In the genomic region with DNA sequence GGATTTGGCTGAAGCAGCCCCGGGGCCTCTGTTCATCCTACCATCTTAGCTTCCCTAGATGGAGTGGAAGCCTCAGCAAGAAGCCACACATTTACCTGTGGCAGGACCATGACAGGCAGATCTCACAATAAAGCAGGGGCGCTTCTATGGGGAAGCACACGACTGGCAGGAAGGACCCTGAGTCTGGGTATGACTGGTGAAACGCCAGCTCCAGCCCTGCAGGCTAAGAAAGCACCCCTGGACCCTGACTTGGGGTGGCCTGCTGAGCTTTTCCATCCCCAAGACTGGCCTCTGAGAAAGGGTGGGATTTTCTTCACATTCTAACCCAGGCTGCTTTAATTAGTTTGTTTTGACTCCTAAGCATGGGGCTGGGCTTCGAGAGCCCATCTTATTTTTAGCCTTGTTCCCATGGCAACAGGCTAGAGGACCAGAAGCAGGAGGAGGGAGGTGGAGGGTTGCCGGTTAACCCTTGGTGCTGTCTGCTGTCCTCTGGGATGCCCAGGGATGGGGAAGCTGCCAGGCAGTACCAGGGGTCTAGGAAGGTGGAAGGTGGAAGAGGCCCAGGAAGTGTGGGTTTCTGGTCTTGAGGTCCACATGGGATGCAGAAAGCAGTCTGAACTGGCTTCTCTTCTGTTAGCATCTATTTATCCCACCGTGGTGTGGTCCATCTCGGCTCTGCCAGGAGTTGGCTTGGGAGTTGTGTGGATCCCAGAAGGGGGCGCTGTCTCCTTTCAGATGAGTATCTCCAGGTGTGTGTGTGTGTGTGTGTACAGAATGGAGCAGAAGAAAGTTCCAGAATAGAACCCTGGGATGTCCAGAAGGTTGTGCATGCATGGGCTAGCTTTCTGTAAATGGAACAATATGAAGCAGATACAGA, we compare ENCODE assay signal across 9 mouse cellular contexts.
DNase-seq lines count a peak whose midpoint lies in the region; ATAC-seq and TF ChIP-seq lines count a peak whose summit lies in the region.
"Had no signal": no experiment of that assay in that cellular context is flagged by ENCODE, and none has a peak within 500 bp of the region (broad histone marks: within the 10 kb centered on the region; RNA-seq: fewer than 3 reads in every experiment).

No protein-coding gene starts in this region.

- H3K36me3 ChIP-seq in liver, postnatal 0 days (replicated peaks; ENCODE audit: insufficient read depth, low read length): no peaks in the 10 kb centered on the region
- H3K36me3 ChIP-seq: stomach, embryonic 15.5 days had no signal

- 28% methylated on average over 9 of the region's 9 CpGs for WGBS in liver, postnatal 0 days (ENCODE audit: insufficient replicate concordance)

- no peak overlapping the region for H3K4me2 ChIP-seq in liver, postnatal 0 days (ENCODE audit: low read depth, low read length)
- H3K4me2 ChIP-seq: stomach, embryonic 15.5 days had no signal

- no peak overlapping the region for H3K27ac ChIP-seq in liver, postnatal 0 days (ENCODE audit: low read depth)
- H3K27ac ChIP-seq: stomach, embryonic 15.5 days had no signal

- ATAC-seq in liver, postnatal 0 days: peak; percentile 53; the same call in 1 of the 2 replicates

- TF ChIP-seq CTCF in liver, postnatal 0 days (IDR thresholded peaks at IDR 0.05; ENCODE audit: low read depth): peak; percentile 76

- TF ChIP-seq EP300 in liver, postnatal 0 days (IDR thresholded peaks at IDR 0.05; ENCODE audit: low read depth): no peak

- H3K4me1 ChIP-seq in liver, postnatal 0 days (ENCODE audit: insufficient read depth): peaks cover 3% of the 10 kb centered on the region; the same call in 1 of the 2 replicates

- no peaks in the 10 kb centered on the region for H3K9me3 ChIP-seq in liver, postnatal 0 days (ENCODE audit: low read length)
- H3K9me3 ChIP-seq: stomach, embryonic 15.5 days had no signal

- H3K27me3 ChIP-seq in liver, postnatal 0 days (ENCODE audit: insufficient read depth, low read length): no peaks in the 10 kb centered on the region
- H3K27me3 ChIP-seq: stomach, embryonic 15.5 days had no signal

- no peak overlapping the region for H3K4me3 ChIP-seq in liver, postnatal 0 days (ENCODE audit: low read depth, low read length)
- H3K4me3 ChIP-seq: stomach, embryonic 15.5 days had no signal

- peak; percentile 63 for DNase-seq in A20 (ENCODE audit: low read depth, low spot score)
- DNase-seq in R1 (ENCODE audit: low read depth, low spot score): peak; percentile 75
- DNase-seq in embryo, embryonic 11 days: peak; percentile 84
- DNase-seq in gastrocnemius, postnatal 4 days (ENCODE audit: low spot score in 2 of 2): peak; percentile 47 to 71
- DNase-seq in kidney, postnatal 10 days: peak; percentile 87
- peak; percentile 75 for DNase-seq in liver, postnatal 0 days
- peak; percentile 82 for DNase-seq in retina, postnatal 1 day
- no peak for DNase-seq in spleen, postnatal 36 days (ENCODE audit: low spot score in 2 of 2)

- H3K9ac ChIP-seq in liver, postnatal 0 days (replicated peaks): no peak overlapping the region
- H3K9ac ChIP-seq: stomach, embryonic 15.5 days had no signal

Comparison
In these comparisons a context has a peak if more than half of its experiments do, and no peak if none do; other contexts are left out.
1. DNase-seq: peak in A20 (single experiment), R1 (single experiment), embryo, embryonic 11 days (single experiment), gastrocnemius, postnatal 4 days (2 of 2), kidney, postnatal 10 days (single experiment), liver, postnatal 0 days (single experiment) and retina, postnatal 1 day (single experiment); none in spleen, postnatal 36 days (0 of 2).